Mouse (Mus musculus) embryonic facial prominence, embryonic 12.5 days (tissue): Measurements from ENCODE around the gene Fam160a1. TPM values are rescaled to one million over a fixed set of nuclear protein-coding genes. Genes with fewer than 3 reads are reported as not detected.

Source experiments
- ATAC-seq: fragments of 200-750 bp; cut with Nextera tagmentation; 2 replicates; pipeline ENCODE4 v1.8.0; 2017; ENCODE audit not compliant: insufficient number of reproducible peaks, insufficient read depth, low FRiP score, low TSS enrichment
- H3K27ac ChIP-seq: fragments of 300-500 bp; sonication (generic); 2 replicates; pipeline ENCODE4 v1.5.1; 2016; ENCODE audit warnings: mild to moderate bottlenecking
- H3K27me3 ChIP-seq: fragments of 300-500 bp; sonication (generic); 2 replicates; pipeline ENCODE4 v1.6.1; 2016; ENCODE audit warnings: mild to moderate bottlenecking, moderate library complexity
- H3K36me3 ChIP-seq: fragments of 300-500 bp; sonication (generic); 2 replicates; pipeline ENCODE4 v1.6.1; 2016; ENCODE audit warnings: mild to moderate bottlenecking
- H3K4me1 ChIP-seq: fragments of 300-500 bp; sonication (generic); 2 replicates; pipeline ENCODE4 v1.6.1; 2016
- H3K4me2 ChIP-seq: fragments of 300-500 bp; sonication (generic); replicated peaks from 2 replicates; pipeline ENCODE4 v1.6.1; 2016; ENCODE audit warnings: mild to moderate bottlenecking, moderate library complexity
- H3K4me3 ChIP-seq: fragments of 300-500 bp; sonication (generic); 2 replicates; pipeline ENCODE4 v1.5.1; 2016; ENCODE audit warnings: mild to moderate bottlenecking
- H3K9ac ChIP-seq: fragments of 300-500 bp; sonication (generic); 2 replicates; pipeline ENCODE4 v1.6.1; 2016; ENCODE audit warnings: mild to moderate bottlenecking, moderate library complexity
- H3K9me3 ChIP-seq: fragments of 300-500 bp; sonication (generic); 2 replicates; pipeline ENCODE4 v1.6.1; 2016; ENCODE audit warnings: mild to moderate bottlenecking, moderate library complexity
- whole genome bisulfite sequencing: fragments of 180-500 bp; shearing (Covaris S2); methylation state at CpG from one replicate; pipeline ENCODE4 v1.1.7; 2016; 5-methylcytosine and 5-hydroxymethylcytosine counted together
- polyA plus RNA-seq: library from polyadenylated mRNA; unstranded; fragments of >200 nt; fragmentation: Nextera tagmentation; extraction: Ambion mirVana; gene quantifications from 2 replicates; pipeline ENCODE4 v1.2.1, GENCODE M21; 2016

Gene Fam160a1
- polyA plus RNA-seq, 1 experiment from 2014 or later = 2.6 TPM

DNA sequence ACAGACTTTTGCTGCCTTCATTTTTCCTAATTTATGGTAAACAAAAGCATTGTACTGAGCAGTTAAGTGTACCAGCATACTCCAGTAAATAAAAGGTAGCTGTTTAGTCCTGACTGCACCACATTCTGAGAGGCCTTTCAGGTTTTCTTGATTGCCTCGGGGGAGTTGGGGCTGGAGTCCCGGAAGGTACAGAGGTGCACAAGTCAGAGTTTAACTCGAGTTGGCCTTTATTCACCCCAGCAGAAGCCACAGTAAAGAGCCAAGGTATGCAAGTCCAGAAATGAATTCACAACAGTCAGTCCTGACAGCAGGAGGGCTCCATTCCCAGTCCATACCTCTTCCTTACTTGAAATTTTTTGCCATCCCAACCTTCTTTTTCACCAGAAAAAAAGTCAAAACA, 78.5 kb downstream of the Fam160a1 start:
- 60% methylated on average over 3 of the region's 3 CpGs for WGBS
- H3K9me3 ChIP-seq = no peaks in the 10 kb centered on the region
- H3K4me3 ChIP-seq = no peak overlapping the region
- H3K36me3 ChIP-seq = no peaks in the 10 kb centered on the region
- ATAC-seq = no peak
- H3K4me2 ChIP-seq = no peak overlapping the region
- H3K4me1 ChIP-seq = no peaks in the 10 kb centered on the region
- H3K27ac ChIP-seq = no peak overlapping the region
- H3K27me3 ChIP-seq = no peaks in the 10 kb centered on the region
- no peak overlapping the region for H3K9ac ChIP-seq

DNA sequence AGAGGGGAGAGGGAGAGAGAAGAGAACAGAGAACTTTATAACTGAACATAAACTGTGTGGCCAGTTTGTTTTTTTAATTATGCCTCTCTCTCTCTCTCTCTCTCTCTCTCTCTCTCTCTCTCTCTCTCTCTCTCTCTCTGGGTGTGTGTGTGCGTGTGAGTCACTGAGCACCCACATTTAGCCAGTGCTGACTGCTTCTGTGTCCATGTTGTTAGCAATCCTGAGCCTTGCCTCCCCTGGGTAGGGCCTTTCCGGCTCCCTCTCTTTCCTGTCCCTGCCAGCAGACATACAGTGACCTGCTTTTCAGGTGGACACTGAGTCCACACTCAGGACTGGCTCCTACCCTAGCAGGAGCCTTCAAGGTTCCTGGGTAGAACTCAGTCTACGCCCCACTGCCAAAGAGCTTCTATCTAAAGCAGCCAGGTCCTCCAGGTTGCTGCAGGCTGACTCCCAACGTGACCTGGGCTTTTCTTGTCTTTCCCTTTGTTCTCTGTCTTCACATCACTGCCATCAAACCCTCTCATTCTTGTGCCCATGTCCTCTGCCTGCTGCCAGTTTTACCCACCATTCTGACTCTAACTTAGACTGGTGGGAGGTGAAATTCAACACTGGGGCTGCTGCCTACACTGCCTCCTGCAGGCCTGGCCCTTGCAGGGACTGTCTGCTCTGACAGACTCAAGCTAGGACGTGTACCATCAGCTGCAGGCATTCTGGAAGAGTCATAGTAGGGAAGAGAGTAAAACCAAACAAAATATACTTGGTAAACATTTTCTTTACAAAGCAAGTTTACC, 83.0 kb downstream of the Fam160a1 start:
- ATAC-seq = no peak
- H3K27ac ChIP-seq = no peak overlapping the region
- no peak overlapping the region for H3K4me2 ChIP-seq
- H3K9ac ChIP-seq = no peak overlapping the region
- H3K36me3 ChIP-seq = no peaks in the 10 kb centered on the region
- H3K9me3 ChIP-seq = no peaks in the 10 kb centered on the region
- H3K27me3 ChIP-seq = no peaks in the 10 kb centered on the region
- no peaks in the 10 kb centered on the region for H3K4me1 ChIP-seq
- WGBS = 70% methylated on average over 5 of the region's 5 CpGs
- no peak overlapping the region for H3K4me3 ChIP-seq

DNA sequence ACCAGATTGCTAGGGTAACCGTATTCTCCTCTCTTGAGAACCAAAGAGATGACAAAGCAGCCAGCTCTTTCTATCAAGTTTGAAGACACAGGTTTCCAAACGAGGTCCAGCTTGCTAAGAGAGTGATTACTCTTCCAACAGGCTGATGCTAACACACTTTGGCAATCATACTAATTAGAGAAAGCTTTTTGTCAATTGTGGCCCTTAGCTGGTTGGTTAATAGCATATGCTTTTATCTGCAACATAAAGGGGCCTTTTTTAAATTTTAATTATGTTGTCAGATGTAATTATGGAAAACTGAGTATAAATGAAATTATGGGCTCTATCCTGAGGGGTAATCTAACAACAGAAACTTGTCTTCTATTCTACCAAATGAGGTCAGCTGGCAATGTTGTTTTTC, 89.9 kb downstream of the Fam160a1 start:
- H3K4me1 ChIP-seq = no peaks in the 10 kb centered on the region
- WGBS = 43% methylated on average over 2 of the region's 2 CpGs
- H3K27ac ChIP-seq = no peak overlapping the region
- H3K36me3 ChIP-seq = no peaks in the 10 kb centered on the region
- no peak overlapping the region for H3K4me3 ChIP-seq
- no peaks in the 10 kb centered on the region for H3K9me3 ChIP-seq
- no peaks in the 10 kb centered on the region for H3K27me3 ChIP-seq
- H3K9ac ChIP-seq = no peak overlapping the region
- ATAC-seq = no peak
- no peak overlapping the region for H3K4me2 ChIP-seq

DNA sequence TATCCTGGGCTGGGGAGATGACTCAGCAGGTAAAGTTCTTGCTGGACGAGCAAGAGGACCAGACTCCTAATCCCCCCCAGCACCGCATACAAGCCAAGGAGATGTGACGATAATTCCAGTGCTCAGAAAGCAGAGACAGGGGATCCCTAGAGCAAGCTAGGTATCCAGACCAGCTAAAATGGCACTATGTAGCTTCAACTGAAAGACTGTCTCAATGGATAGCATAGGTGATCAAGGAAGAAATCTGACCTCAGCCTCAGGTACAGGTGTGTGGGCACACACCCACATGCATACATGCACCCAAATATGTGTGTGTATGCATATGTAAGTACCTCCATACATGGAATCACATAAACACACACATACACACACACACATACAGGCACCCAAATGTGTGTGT, 91.1 kb downstream of the Fam160a1 start:
- no peaks in the 10 kb centered on the region for H3K9me3 ChIP-seq
- ATAC-seq = no peak
- no peak overlapping the region for H3K9ac ChIP-seq
- WGBS = 80% methylated on average over 3 of the region's 3 CpGs
- no peak overlapping the region for H3K4me2 ChIP-seq
- H3K36me3 ChIP-seq = no peaks in the 10 kb centered on the region
- no peak overlapping the region for H3K27ac ChIP-seq
- H3K4me1 ChIP-seq = no peaks in the 10 kb centered on the region
- H3K4me3 ChIP-seq = no peak overlapping the region
- H3K27me3 ChIP-seq = no peaks in the 10 kb centered on the region

DNA sequence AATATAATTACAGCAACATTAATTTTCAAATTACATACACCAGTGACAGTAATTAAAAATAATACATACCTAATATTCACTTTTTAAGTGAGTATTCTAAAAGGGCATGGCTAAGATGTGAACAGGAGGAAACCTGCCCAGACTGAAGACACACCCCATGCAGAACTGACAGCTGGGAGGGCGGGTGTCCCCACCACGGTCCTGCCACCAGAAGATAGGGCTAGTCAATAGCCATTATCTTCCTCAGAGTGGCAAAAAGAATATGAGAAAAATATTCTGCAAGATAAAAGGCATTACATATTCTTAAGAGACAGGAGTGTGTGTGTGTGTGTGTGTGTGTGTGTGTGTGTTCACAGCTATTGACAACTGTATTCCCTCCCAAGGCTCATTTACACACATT, 92.0 kb downstream of the Fam160a1 start:
- ATAC-seq = no peak
- no peak overlapping the region for H3K4me2 ChIP-seq
- H3K4me3 ChIP-seq = no peak overlapping the region
- 74% methylated on average over 2 of the region's 2 CpGs for WGBS
- no peaks in the 10 kb centered on the region for H3K4me1 ChIP-seq
- H3K36me3 ChIP-seq = no peaks in the 10 kb centered on the region
- H3K9ac ChIP-seq = no peak overlapping the region
- H3K27ac ChIP-seq = no peak overlapping the region
- H3K9me3 ChIP-seq = no peaks in the 10 kb centered on the region
- H3K27me3 ChIP-seq = no peaks in the 10 kb centered on the region

DNA sequence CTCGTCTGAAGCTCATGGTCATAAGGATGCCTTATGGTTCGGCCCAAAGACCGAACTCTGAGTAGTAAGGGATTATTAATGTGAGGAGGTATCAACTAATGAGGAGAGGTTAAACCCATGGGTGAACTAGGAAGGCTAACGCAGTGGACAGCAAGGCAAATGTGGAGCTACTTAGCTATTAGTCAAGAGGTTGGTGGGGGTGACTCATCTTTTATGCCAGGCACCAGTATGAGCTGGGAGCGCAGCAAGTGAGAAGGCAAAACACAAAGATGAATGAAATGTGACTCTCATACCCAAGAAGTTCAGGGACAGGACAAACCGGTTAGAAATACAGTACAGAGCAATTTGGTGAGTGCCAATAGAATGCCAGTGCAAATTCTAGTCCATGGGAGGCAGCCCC, 94.5 kb downstream of the Fam160a1 start:
- no peak overlapping the region for H3K4me2 ChIP-seq
- no peak overlapping the region for H3K4me3 ChIP-seq
- no peak overlapping the region for H3K27ac ChIP-seq
- no peaks in the 10 kb centered on the region for H3K9me3 ChIP-seq
- no peaks in the 10 kb centered on the region for H3K27me3 ChIP-seq
- no peaks in the 10 kb centered on the region for H3K36me3 ChIP-seq
- 85% methylated on average over 6 of the region's 6 CpGs for WGBS
- H3K9ac ChIP-seq = no peak overlapping the region
- no peak for ATAC-seq
- H3K4me1 ChIP-seq = no peaks in the 10 kb centered on the region

DNA sequence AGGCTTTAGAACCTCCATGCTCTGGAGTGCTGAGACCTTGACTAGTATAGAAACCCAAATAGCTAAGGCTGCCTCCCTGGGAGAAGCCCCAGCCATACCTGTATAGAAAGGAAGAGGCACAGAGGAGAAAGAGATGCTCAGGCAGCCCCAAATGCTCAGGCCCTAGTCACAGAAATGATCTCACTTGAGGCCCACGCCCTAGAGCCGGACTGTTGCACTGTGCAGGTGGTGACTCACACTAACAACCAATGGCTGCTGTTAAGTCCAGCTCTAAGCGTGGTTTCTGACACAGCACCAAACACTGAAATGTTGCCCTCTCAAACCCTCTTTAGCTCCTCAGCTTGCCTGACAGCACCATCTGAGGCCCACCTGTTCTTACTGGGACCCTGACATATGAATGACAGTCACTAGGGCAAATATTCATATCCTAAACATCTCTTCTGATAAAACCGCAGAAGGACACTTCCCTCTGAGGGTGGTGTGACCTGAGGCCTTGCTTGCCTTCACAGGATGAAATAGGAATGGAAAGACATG, 101.3 kb downstream of the Fam160a1 start:
- Histone ChIP-seq H3K9me3 (no peaks in the 10 kb centered on the region), H3K27me3 (no peaks in the 10 kb centered on the region), H3K4me1 (no peaks in the 10 kb centered on the region), H3K4me2 (no peak overlapping the region), H3K9ac (no peak overlapping the region), H3K27ac (no peak overlapping the region), H3K4me3 (no peak overlapping the region), H3K36me3 (no peaks in the 10 kb centered on the region)
- 82% methylated on average over 4 of the region's 4 CpGs for WGBS
- ATAC-seq = no peak

DNA sequence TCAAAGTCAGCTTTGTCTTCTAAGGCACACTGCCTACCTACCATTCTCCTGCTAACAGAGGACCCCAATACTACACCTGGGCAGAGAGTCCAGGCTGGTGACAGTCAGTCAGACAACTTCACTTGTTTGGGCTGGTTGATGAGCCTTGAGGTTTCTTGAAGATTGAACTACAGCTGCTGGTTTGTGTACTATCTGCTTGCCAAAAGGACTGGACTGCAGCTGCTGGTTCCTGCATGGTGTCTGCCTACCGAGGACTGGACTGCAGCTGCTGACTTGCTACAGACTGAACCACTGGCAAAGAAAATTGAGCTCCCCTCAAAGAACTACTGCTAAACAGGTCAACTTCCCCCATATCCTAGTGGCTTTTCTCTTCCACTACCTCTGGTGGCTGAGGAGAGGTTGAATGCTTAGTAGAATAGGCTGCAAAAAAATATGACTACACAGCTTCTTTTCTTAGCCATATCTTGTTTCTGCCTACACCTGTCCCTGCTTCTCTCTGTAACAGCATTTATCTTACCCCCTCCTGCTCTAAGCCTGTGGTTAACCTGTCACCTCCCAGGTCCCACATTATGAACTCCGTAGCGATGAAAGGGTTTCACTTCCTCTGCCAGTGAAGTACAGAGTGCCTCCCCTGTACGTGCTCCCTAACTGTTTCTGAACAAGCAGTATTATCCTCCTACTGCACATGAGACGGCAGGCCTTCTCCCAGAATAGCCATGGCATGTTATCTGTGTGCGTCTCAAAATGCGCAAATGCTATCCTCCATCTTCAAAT, 103.0 kb downstream of the Fam160a1 start:
- no peak for ATAC-seq
- Histone ChIP-seq H3K27me3 (no peaks in the 10 kb centered on the region), H3K4me3 (no peak overlapping the region), H3K4me1 (no peaks in the 10 kb centered on the region), H3K4me2 (no peak overlapping the region), H3K36me3 (no peaks in the 10 kb centered on the region), H3K27ac (no peak overlapping the region), H3K9ac (no peak overlapping the region), H3K9me3 (no peaks in the 10 kb centered on the region)
- WGBS = 83% methylated on average over 7 of the region's 7 CpGs

DNA sequence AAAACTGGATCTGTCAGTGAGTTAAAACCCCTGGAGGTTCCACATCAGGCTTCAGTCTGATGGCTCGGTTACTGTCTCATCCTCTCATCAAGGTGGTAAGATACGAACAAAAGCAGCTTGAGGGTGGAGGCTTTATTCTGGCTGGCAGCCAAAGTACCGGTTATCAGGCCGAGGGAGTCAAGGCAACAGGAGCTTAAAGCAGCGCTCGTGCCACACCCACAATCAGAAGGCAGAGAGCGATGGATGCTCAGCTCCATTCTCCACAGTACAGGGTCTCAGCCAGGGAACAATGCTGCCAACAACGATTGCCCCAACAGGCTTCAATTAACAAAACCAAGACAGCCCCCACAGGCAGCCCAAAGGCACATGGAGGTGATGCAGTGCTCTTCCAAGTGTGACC, 106.4 kb downstream of the Fam160a1 start:
- no peaks in the 10 kb centered on the region for H3K4me1 ChIP-seq
- H3K27ac ChIP-seq = no peak overlapping the region
- no peak overlapping the region for H3K4me2 ChIP-seq
- no peak overlapping the region for H3K4me3 ChIP-seq
- H3K36me3 ChIP-seq = no peaks in the 10 kb centered on the region
- no peak overlapping the region for H3K9ac ChIP-seq
- no peak for ATAC-seq
- 64% methylated on average over 8 of the region's 8 CpGs for WGBS
- no peaks in the 10 kb centered on the region for H3K9me3 ChIP-seq
- H3K27me3 ChIP-seq = no peaks in the 10 kb centered on the region

DNA sequence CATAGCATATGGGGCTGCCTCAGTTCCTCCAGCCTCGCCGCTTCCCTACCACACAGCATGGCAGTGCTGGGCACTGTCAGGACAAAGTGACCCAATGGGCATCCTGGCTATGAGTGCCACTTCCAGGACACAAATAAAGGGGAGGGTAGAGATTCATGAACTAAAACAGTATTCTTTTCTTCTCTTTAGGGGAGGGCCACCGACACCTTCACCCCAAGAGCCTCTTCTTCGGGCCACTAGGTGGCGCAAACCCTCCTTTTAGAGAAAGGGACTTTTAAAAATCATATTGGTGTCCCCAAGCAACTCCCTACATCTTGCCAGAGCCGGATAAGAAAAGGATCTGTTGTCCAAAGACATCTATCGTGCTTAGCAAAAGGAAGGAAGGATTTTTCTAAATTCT, 109.7 kb downstream of the Fam160a1 start:
- Histone ChIP-seq H3K9me3 (no peaks in the 10 kb centered on the region), H3K4me2 (no peak overlapping the region)

DNA sequence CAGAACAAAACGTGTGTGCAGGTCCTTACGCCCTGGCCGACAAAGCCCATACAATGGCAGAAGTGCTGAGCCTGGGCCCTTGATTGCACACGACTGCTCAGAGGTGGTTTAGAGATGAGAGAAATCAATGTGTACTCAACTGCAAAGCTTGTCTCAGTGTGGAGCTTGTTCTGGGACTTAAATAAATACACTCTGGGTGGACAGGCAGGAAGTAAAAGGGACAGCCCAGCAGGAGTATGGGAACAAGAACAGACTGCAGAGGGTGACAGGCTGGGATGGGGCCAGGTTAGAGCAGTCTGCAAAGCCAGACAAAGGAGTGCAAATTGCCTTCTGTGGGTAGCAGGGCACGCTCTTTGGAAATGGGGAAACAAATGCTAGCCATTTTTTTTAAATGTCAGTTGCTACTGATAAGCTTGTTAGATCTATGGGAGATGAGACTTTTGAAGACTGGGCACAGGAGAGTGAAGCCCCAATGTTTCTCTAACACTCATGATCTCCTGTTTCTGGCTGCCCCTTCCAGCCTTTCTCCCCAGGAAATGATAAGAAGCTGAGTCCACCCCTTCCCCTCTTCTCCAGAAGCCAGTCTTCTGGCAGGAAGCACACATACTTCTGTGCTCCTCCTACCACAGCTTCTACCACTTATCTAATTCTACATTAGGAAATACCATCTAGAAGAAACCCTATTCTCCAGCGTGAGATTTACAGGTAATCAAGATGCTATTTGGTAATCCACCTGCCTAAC, 113.8 kb downstream of the Fam160a1 start:
- WGBS = 66% methylated on average over 6 of the region's 6 CpGs
- Histone ChIP-seq H3K9ac (no peak overlapping the region), H3K27me3 (no peaks in the 10 kb centered on the region), H3K4me3 (no peak overlapping the region), H3K4me2 (no peak overlapping the region), H3K36me3 (no peaks in the 10 kb centered on the region), H3K27ac (no peak overlapping the region), H3K4me1 (no peaks in the 10 kb centered on the region), H3K9me3 (no peaks in the 10 kb centered on the region)
- no peak for ATAC-seq

More for the DNA sequence above, 109.7 kb downstream of the Fam160a1 start:
- H3K9ac ChIP-seq = no peak overlapping the region
- no peaks in the 10 kb centered on the region for H3K36me3 ChIP-seq
- no peak overlapping the region for H3K4me3 ChIP-seq
- H3K4me1 ChIP-seq = no peaks in the 10 kb centered on the region
- no peaks in the 10 kb centered on the region for H3K27me3 ChIP-seq
- WGBS = 44% methylated on average over 7 of the region's 7 CpGs
- no peak for ATAC-seq
- no peak overlapping the region for H3K27ac ChIP-seq
